Mouse (Mus musculus) erythroblast, embryonic 14.5 days (primary cell): ENCODE measurements around the gene Prr14l.

ENCODE experiments used
- GATA1 ChIP-seq: IDR thresholded peaks from 2 replicates; pipeline ENCODE4 v1.6.1; 2012; ENCODE audit warnings: low read length, inconsistent platforms, mixed read lengths
- TAL1 ChIP-seq: IDR thresholded peaks from 3 replicates; pipeline ENCODE4 v1.6.1; 2012; ENCODE audit warnings: low read length, inconsistent platforms, mixed read lengths

DNA sequence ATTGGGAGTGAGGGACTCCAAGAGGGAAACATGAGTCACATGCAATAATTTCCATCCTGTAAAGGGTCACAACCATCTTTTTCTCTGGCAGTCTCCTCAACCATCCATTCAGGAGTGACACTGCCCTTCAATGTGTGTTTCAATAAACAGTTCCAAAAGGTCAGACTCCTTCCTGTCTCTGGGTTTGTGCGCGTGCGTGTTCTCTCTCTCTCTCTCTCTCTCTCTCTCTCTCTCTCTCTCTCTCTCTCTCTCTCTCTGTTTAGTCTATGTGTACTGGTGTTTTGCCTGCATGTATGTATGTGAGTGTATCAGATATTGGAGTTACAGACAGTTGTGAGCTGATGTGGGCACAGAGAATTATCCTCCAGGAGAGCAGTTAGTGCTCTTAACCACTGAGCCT is 87.1 kb downstream of the Prr14l start:
- no peak for TF ChIP-seq TAL1
- no peak for TF ChIP-seq GATA1
